Mouse (Mus musculus) limb, embryonic 11.5 days (tissue): ENCODE data around the gene Pld1. TPM values are rescaled to one million over a fixed set of nuclear protein-coding genes. Genes with fewer than 3 reads are reported as not detected.

Experiments
- ATAC-seq: fragments of 200-750 bp; cut with Nextera tagmentation; 2 replicates; pipeline ENCODE4 v1.8.0; 2017; ENCODE audit warnings: low read depth; ENCODE audit not compliant: insufficient number of reproducible peaks, low FRiP score, low TSS enrichment
- DNase-seq: peaks from one replicate; pipeline ENCODE4 v3.0.0-alpha.2; 2015; ENCODE audit warnings: low spot score
- H3K27ac ChIP-seq: fragments of 300-500 bp; sonication (generic); replicated peaks from 2 replicates; pipeline ENCODE4 v1.5.1; 2014; ENCODE audit warnings: low read depth, mild to moderate bottlenecking, low read length
- H3K27me3 ChIP-seq: fragments of 300-500 bp; sonication (generic); 2 replicates; pipeline ENCODE4 v1.6.1; 2014; ENCODE audit warnings: mild to moderate bottlenecking, low read length, mixed read lengths; ENCODE audit not compliant: control insufficient read depth, insufficient read depth
- H3K36me3 ChIP-seq: fragments of 300-500 bp; sonication (generic); 2 replicates; pipeline ENCODE4 v1.6.1; 2014; ENCODE audit warnings: mild to moderate bottlenecking, low read length, moderate library complexity, mixed read lengths; ENCODE audit not compliant: control insufficient read depth, insufficient read depth
- H3K4me1 ChIP-seq: fragments of 300-500 bp; sonication (generic); 2 replicates; pipeline ENCODE4 v1.6.1; 2014; ENCODE audit warnings: low read length, mixed read lengths; ENCODE audit not compliant: control insufficient read depth, insufficient read depth
- H3K4me2 ChIP-seq: fragments of 300-500 bp; sonication (generic); 2 replicates; pipeline ENCODE4 v1.6.1; 2014; ENCODE audit warnings: low read depth, mild to moderate bottlenecking, moderate library complexity; ENCODE audit not compliant: severe bottlenecking
- H3K4me3 ChIP-seq: fragments of 300-500 bp; sonication (generic); 2 replicates; pipeline ENCODE4 v1.5.1; 2014; ENCODE audit warnings: low read depth, low read length
- H3K9ac ChIP-seq: fragments of 300-500 bp; sonication (generic); 2 replicates; pipeline ENCODE4 v1.6.1; 2014; ENCODE audit warnings: mild to moderate bottlenecking, low read length
- H3K9me3 ChIP-seq: fragments of 300-500 bp; sonication (generic); 2 replicates; pipeline ENCODE4 v1.6.1; 2016; ENCODE audit warnings: low read length; ENCODE audit not compliant: control insufficient read depth
- WGBS: fragments of 180-500 bp; shearing (Covaris S2); extraction: QIAGEN DNeasy Blood & Tissue Kit; methylation state at CpG from one replicate; pipeline ENCODE4 v1.1.7; 2014; 5-methylcytosine and 5-hydroxymethylcytosine counted together
- polyA plus RNA-seq: library from polyadenylated mRNA; unstranded; fragments of >200 nt; fragmentation: Nextera tagmentation; extraction: Ambion mirVana; gene quantifications from 2 replicates; pipeline ENCODE4 v1.2.1, GENCODE M21; 2014

The Pld1 gene
- polyA plus RNA-seq, 1 experiment from 2014 or later: 1.7 TPM

DNA sequence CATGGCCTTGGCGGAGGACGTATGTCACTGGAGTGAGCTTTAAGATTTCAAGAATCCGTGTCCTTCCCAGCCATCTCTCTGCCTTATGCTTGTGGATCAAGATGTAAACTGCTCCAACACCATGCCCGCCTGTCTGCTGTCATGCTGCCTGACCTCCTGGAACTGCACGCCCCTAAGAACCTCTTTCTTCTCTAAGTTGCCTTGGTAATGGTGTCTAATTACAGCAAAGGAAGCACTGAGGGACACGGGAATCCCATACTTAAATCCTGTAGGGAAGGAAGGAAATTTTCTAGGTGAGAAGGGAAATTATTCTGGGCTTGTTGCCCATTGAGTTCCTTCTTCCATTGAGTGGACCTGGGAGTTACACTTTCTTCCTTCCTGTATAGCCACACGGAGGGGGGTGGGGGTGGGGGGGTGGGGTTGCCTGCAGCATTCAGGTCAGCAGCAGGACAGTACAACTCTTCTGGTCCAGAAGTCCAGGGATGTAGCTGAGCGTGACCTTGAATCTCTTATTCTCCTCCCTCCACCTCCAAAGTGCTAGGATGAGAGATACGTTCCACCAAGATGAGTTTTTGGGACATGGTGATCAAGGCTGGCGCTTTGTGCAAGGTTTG lies 38.5 kb downstream of the Pld1 start:
- no peak for ATAC-seq

DNA sequence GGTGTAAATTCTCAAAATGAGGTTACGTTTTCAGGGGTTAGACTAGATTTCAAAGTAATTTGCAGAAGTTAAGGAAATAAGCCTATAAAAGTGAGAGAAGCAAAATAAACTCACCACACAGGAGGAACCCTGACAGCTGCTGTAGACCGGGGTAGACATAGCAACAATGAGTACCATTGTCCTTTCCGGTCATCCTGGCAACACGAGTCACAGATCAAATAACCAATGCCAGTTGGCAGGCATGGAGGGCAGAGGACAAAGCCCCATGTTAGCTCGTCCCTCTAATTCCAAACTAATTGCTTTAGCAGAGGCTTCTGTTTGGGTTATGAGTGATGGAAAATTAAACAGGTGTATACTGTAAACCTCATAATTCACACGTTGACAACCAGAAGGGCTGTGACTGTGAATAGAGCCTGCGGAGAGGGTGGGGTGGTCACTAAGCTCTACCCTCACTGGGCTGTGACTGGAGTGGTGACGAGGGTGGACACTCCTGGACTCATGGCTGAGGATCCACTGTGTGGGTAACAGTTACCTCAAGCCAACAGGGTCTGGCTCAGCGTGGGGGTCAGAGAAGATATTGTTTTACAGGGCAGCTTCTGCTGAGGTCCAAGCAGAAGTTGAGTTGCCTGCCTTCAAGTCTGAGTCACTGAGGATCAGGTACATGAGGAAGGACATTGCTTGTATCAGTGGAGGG lies 39.7 kb downstream of the Pld1 start:
- no peak overlapping the region for H3K4me2 ChIP-seq
- WGBS: 77% methylated on average over 9 of the region's 9 CpGs
- DNase-seq: no peak
- no peak overlapping the region for H3K9ac ChIP-seq
- no peaks in the 10 kb centered on the region for H3K4me1 ChIP-seq
- H3K4me3 ChIP-seq: no peak overlapping the region
- no peak for ATAC-seq
- no peaks in the 10 kb centered on the region for H3K36me3 ChIP-seq
- H3K9me3 ChIP-seq: no peaks in the 10 kb centered on the region
- no peaks in the 10 kb centered on the region for H3K27me3 ChIP-seq
- H3K27ac ChIP-seq: no peak overlapping the region

More for the DNA sequence above, 38.5 kb downstream of the Pld1 start:
- Histone ChIP-seq H3K27ac (no peak overlapping the region), H3K9me3 (no peaks in the 10 kb centered on the region), H3K27me3 (no peaks in the 10 kb centered on the region), H3K9ac (no peak overlapping the region), H3K36me3 (no peaks in the 10 kb centered on the region), H3K4me3 (no peak overlapping the region), H3K4me1 (no peaks in the 10 kb centered on the region), H3K4me2 (no peak overlapping the region)
- no peak for DNase-seq
- 77% methylated on average over 10 of the region's 10 CpGs for WGBS

DNA sequence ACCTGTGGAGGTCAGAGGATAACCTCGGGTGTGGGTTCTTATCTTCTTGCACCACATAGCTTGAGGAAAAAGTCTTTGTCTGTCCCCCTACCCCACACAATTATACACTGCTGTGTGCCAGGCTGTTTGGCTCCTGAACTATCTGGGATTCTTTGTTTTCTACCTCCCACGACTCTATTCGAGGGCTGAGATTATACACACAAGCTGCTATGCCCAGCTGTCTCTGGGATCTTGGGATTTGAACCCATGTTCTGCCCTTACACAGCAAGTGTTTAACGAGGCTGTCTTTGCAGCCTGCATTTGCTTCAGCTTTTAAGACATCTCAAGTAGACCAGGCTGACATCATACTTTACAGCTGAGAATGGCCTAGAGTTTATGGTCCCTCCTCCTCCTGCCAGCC lies 43.1 kb downstream of the Pld1 start:
- no peak overlapping the region for H3K4me3 ChIP-seq
- no peak for ATAC-seq
- no peaks in the 10 kb centered on the region for H3K27me3 ChIP-seq
- H3K36me3 ChIP-seq: no peaks in the 10 kb centered on the region
- DNase-seq: no peak
- WGBS: 79% methylated on average over 4 of the region's 4 CpGs
- no peaks in the 10 kb centered on the region for H3K4me1 ChIP-seq
- no peak overlapping the region for H3K9ac ChIP-seq
- no peak overlapping the region for H3K27ac ChIP-seq
- no peak overlapping the region for H3K4me2 ChIP-seq
- H3K9me3 ChIP-seq: no peaks in the 10 kb centered on the region

DNA sequence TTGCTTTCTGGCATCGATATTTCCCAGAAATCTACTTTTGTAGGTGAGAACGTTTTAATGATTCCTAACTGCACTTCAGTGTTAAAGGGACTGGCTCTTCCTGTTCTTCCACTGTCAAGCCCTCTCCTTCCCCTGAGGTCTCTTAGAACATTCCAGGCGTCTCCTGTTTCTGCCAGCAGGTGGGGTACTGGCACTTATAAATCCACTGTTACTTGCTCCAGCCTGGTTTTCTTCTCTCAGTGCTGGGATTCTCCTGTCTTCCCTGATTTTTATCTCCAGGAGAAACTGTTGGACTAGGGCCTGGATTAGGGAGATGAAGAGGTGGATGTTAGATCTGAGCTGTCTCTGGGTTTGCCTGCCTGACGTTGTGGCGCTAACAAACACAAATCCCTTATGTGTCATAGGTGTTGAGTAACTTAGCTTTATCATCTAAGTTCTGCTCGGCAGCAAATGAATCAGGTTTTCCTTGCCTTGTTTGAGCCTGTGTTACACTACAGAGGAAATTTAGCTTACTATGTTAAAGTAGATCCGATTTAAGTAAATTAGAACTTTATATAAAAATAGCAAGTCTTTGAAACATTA lies 44.0 kb downstream of the Pld1 start:
- H3K27ac ChIP-seq: no peak overlapping the region
- no peak overlapping the region for H3K4me2 ChIP-seq
- DNase-seq (peak; percentile 74), ATAC-seq (0 out of 2 replicates have a peak, but pooled peaks have one; percentile 21)
- no peak overlapping the region for H3K4me3 ChIP-seq
- H3K36me3 ChIP-seq: no peaks in the 10 kb centered on the region
- no peaks in the 10 kb centered on the region for H3K9me3 ChIP-seq
- no peak overlapping the region for H3K9ac ChIP-seq
- H3K27me3 ChIP-seq: no peaks in the 10 kb centered on the region
- no peaks in the 10 kb centered on the region for H3K4me1 ChIP-seq
- 46% methylated on average over 7 of the region's 7 CpGs for WGBS

DNA sequence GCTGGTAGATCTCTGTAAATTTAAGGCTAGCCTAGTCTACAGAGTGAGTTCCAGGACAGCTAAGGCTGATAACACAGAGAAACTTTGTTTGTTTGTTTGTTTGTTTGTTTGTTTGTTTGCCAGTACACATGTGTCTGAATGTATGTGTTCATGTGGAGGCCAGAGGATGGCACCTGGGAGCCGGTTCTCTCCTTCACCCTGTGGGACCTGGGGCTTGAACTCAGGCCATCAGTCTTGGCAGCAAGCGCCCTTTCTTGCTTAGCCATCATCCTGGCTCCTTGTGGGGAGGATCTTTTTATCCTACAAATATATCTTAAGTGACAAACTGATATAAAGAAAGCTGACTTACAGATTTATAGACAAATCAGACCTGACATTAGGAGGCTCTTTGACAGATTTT lies 44.8 kb downstream of the Pld1 start:
- no peaks in the 10 kb centered on the region for H3K27me3 ChIP-seq
- ATAC-seq (no peak), DNase-seq (no peak)
- H3K9me3 ChIP-seq: no peaks in the 10 kb centered on the region
- H3K27ac ChIP-seq: no peak overlapping the region
- no peak overlapping the region for H3K9ac ChIP-seq
- H3K4me3 ChIP-seq: no peak overlapping the region
- 87% methylated on average over 2 of the region's 2 CpGs for WGBS
- H3K4me2 ChIP-seq: no peak overlapping the region
- H3K36me3 ChIP-seq: no peaks in the 10 kb centered on the region
- no peaks in the 10 kb centered on the region for H3K4me1 ChIP-seq

DNA sequence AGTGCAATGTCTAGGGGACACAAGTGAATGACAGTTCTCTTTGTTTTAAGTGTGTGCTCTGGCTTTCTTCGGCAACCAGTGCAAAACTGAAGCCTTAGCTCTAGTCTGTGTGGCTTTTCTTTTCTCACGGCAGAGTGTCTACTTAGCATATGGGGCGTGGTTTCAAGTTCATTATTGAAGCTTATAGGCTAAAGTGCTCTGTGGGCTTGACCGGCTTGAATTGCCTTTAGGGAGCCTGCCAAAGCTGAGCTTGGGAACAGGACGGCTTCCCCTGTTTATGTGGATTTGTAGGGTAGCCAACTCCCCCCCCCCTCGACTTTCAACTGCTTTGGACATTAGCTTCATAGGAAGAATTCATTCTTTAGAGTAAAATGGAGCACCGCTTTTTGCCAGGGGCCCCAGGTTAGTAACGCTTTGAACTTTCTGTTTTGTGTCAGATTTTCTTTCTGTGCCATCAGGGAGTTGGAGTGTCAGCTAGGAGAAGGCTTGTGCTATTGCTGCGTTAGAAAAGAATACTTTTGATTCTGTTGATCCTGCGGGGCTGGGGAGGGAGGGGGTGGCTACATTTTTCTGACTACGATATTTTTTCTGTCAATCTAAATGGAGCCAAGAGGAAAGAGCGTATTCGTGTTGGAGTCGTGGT lies 45.6 kb downstream of the Pld1 start:
- Histone ChIP-seq H3K27ac (no peak overlapping the region), H3K4me2 (peak overlapping the region; percentile 34; the same call in 1 of the 2 replicates), H3K9me3 (no peaks in the 10 kb centered on the region), H3K9ac (no peak overlapping the region), H3K4me1 (no peaks in the 10 kb centered on the region), H3K36me3 (no peaks in the 10 kb centered on the region), H3K4me3 (no peak overlapping the region), H3K27me3 (no peaks in the 10 kb centered on the region)
- 28% methylated on average over 14 of the region's 14 CpGs for WGBS
- DNase-seq (peak; percentile 54), ATAC-seq (peak; percentile 80; the same call in 1 of the 2 replicates)

DNA sequence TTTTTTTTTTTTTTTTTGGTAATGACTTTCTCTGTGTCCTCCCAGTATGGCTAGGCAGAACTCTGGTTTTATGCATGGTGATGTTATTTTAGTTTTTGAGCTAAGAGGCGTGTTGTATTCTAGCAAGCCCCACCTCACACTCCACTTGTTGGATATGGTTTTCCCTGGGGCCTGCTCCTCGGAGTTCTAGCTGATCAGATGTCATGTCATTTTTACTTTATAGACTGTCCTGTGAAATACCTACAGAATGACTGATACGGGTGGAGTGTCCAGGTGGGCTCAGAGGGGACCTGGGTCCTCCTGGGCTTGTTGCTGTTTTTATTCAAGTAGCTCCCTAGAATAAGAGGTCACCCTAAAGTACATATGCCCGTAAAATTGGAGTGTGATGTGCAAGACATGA lies 46.1 kb downstream of the Pld1 start:
- H3K27me3 ChIP-seq: no peaks in the 10 kb centered on the region
- H3K9ac ChIP-seq: no peak overlapping the region
- H3K27ac ChIP-seq: no peak overlapping the region
- ATAC-seq (no peak), DNase-seq (no peak)
- no peaks in the 10 kb centered on the region for H3K4me1 ChIP-seq
- H3K9me3 ChIP-seq: no peaks in the 10 kb centered on the region
- H3K4me2 ChIP-seq: no peak overlapping the region
- no peaks in the 10 kb centered on the region for H3K36me3 ChIP-seq
- H3K4me3 ChIP-seq: no peak overlapping the region
- WGBS: 72% methylated on average over 4 of the region's 4 CpGs

DNA sequence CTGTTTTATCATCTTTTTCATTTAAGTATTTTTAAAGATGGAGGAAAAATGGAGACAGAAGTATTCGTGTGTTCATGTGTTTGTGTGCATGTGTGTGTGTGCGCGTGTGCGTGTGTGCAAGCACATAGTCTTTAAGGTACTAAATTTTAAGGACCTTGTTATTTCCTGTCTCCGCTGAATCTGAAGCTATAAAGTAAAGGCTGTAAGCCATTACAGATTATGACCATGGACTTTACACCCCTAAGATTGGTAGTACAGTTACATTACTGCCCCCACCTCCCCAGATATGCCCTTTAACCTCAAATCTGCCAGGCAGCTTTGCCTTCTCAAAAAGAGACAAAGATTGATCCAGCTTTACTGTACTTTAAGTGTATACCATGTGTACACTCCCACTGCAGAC lies 46.8 kb downstream of the Pld1 start:
- no peak for DNase-seq
- Histone ChIP-seq H3K9ac (no peak overlapping the region), H3K27me3 (no peaks in the 10 kb centered on the region), H3K4me2 (no peak overlapping the region), H3K36me3 (no peaks in the 10 kb centered on the region), H3K9me3 (no peaks in the 10 kb centered on the region), H3K27ac (no peak overlapping the region), H3K4me3 (no peak overlapping the region), H3K4me1 (no peaks in the 10 kb centered on the region)
- WGBS: 81% methylated on average over 5 of the region's 5 CpGs
- no peak for ATAC-seq
